Mouse (Mus musculus): Measurements from ENCODE around the gene Soga1.

- TF ChIP-seq CTCF (IDR thresholded peaks at IDR 0.05; ENCODE audit: low read depth) (no peak), EP300 (IDR thresholded peaks at IDR 0.05; ENCODE audit: low read depth) (no peak)
These were observed 2.9 kb upstream of the Soga1 start for GRCm38 (mm10) chr2:157081960-157082359.

Data from liver, embryonic 14.5 days (tissue).